Mouse (Mus musculus): ENCODE data around the gene Hpse2. TPM values are rescaled to one million over a fixed set of nuclear protein-coding genes. Genes with fewer than 3 reads are reported as not detected.

The Hpse2 gene
- not detected in 2 replicates for polyA plus RNA-seq (2012; ENCODE audit: low replicate concordance)

GRCm38 (mm10) chr19:43388017-43388904 is at the start of gene Hpse2:
Gene Hpse2 (minus strand): TSS chr19:43388355.

GRCm38 (mm10) chr19:42779531-42780155 is 608.5 kb downstream of the Hpse2 start, which contains the start of gene Hps1:
Gene Hps1 (minus strand): TSS chr19:42779978.

GRCm38 (mm10) chr19:42752363-42752931 is 635.7 kb downstream of the Hpse2 start, which contains the start of gene Pyroxd2:
Gene Pyroxd2 (minus strand): TSS chr19:42752775.

Other genes with a start within 250 kb of the Hpse2 start
- 0.08 and 0.09 TPM in 2 replicates for gene Cnnm1, start 52.1 kb upstream of the Hpse2 start, polyA plus RNA-seq (2012; ENCODE audit: low replicate concordance)
- 3.6 and 6.9 TPM in 2 replicates for gene Got1, start 136.2 kb upstream of the Hpse2 start, polyA plus RNA-seq (2012; ENCODE audit: low replicate concordance)
- 0.59 and 1.7 TPM in 2 replicates for gene Nkx2-3, start 224.0 kb upstream of the Hpse2 start, polyA plus RNA-seq (2012; ENCODE audit: low replicate concordance)

Measured in hematopoietic multipotent progenitor cell, adult 10-12 weeks (in vitro differentiated cells).